Mouse (Mus musculus): ENCODE results near the gene Arntl2. TPM values are rescaled to one million over a fixed set of nuclear protein-coding genes. Genes with fewer than 3 reads are reported as not detected.

Arntl2 gene
- total RNA-seq, 2 experiments from 2014 or later = 0.50 to 0.99 TPM

DNA sequence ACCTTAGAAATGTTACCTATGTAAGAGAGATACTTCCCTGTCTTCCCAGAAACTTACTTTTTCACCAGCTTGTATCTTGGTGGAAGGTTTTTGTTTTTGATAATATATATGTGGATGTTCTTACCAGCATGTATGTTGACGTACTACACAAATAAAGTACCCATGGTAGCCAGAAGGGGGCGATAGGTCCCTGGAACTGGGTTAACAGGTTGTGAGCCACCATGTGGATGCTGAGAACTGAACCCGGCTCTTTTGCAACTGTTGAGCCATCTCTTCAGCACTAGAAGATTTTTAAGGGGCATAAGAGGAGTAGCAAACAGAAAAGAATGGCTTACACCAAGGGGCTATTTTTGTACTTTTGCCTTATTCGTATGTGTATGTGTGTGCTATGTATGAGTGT, 69.8 kb downstream of the Arntl2 start:
- no peak overlapping the region for H3K27ac ChIP-seq
- no peak for DNase-seq
- no peak overlapping the region for H3K4me3 ChIP-seq
- intact Hi-C loops (cut with DNase I) = no loop called here
- TF ChIP-seq CTCF (IDR thresholded peaks at IDR 0.05) = peak; percentile 37

DNA sequence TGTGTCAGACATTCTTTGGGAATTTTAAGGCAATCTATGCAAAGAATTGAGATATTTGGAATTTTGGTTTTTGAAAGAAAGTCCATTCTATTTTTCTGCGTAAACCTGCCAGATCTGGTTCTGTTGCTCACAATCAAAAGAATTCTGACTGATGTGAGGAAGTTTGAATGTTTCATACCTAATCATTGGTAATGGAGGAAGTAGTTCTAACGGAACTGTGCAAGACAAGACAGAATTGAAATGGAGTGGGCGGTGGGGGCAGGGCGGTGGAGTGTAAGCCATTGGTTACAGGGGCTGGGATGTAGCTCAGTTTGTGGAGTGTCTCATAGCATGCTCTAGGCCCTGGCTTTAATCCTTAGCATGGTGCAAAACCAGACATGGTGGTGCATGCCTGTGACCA, 76.1 kb downstream of the Arntl2 start:
- H3K4me3 ChIP-seq = no peak overlapping the region
- TF ChIP-seq CTCF (IDR thresholded peaks at IDR 0.05) = no peak
- DNase-seq = no peak
- H3K27ac ChIP-seq = no peak overlapping the region
- intact Hi-C loops (cut with DNase I) = no loop called here

DNA sequence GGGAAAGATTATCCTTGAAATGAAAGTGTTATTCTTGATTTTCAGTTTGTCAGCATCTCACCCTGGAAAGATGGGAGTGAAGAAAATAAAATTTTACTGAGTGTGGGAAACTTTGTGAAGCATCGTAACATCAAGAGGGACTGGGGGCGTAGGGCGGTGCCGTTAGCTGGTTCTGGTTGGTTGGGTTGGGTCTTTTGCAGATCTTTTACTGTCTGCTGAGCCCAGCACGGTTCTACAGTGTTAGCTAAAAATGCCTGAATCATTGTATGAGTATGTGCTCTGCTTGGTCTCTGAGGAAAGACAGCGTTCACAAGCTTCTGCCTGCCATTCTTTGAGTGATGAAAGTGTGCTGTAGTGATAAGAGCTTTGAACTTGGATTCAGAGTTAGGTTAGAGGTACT, 78.6 kb downstream of the Arntl2 start:
- intact Hi-C loops (cut with DNase I) = no loop called here
- Histone ChIP-seq H3K27ac (no peak overlapping the region), H3K4me3 (no peak overlapping the region)
- no peak for TF ChIP-seq CTCF (IDR thresholded peaks at IDR 0.05)
- no peak for DNase-seq

DNA sequence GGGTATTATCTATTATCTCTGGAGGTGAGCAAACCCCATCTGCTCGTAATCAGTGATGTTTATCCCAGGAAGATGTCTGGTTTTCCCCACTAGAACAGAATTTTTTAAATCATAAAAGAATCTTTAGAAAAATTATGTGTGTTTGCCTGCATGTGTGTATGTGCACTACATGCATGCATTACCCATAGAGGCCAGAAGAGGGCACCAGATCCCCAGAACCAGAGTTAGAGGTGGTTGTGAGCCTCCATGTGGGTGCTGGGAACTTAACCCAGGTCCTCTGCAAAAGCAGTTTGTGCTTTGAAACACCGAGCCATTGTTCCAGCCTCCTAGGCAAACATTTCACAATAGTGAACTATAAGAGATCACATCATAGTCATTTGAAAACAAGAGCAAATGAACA, 81.0 kb downstream of the Arntl2 start:
- no peak overlapping the region for H3K27ac ChIP-seq
- DNase-seq = no peak
- intact Hi-C loops (cut with DNase I) = no loop called here
- H3K4me3 ChIP-seq = no peak overlapping the region
- peak; percentile 23; the same call in 1 of the 2 replicates for TF ChIP-seq CTCF (IDR thresholded peaks at IDR 0.05)

DNA sequence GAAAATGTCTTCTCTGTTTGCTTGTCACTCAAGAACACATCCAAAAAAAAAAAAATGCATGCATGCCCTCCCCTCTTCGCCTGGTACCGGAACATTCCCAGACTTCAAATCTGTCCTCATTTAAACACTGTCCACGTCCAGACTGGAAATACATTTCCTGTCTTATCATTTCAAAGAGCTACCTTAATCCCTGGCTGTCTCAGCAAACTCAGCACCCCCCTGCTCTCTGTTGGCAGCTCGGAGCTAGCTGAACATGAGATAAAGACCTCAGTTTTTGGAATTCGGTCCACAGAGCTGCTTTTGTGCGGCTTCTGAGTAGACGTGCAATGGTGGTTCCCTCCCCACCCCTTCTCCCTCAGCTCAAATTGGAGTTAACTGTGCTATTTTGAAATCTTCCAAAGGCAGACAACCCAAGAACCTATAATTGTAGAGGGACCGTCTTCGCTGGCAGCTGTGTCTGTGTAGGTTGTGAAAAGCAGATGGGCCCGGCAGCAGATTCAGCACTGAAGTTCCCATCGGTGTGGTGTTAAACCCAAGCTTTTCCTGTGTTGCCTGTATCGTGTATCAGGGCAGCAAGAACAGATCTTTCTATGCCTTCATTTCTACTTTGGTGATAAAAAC, 81.7 kb downstream of the Arntl2 start:
- intact Hi-C loops (cut with DNase I) = no loop called here
- no peak overlapping the region for H3K27ac ChIP-seq
- no peak overlapping the region for H3K4me3 ChIP-seq
- no peak for DNase-seq
- TF ChIP-seq CTCF (IDR thresholded peaks at IDR 0.05) = no peak

DNA sequence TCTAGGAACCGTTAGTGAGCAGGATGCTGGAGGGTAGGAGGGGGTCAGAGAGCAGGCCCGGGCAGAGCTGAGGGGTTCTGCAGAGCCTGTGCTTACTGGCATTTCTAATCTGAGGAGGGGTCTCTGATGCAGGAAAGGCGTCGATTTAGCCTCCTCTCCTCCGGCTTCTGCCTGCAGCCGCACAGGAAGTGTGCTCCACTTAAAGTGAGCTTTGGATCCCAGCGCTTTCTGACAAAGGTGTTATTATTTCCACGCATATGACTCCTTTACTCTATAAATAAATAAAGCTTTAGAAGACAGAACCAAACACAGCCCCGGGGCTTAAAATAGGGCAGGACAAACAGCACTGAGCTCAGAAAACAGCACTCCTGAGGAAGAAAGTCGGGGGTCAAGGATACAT, 83.1 kb downstream of the Arntl2 start:
- intact Hi-C loops (cut with DNase I) = no loop called here
- TF ChIP-seq CTCF (IDR thresholded peaks at IDR 0.05) = no peak
- no peak overlapping the region for H3K27ac ChIP-seq
- H3K4me3 ChIP-seq = no peak overlapping the region
- no peak for DNase-seq

DNA sequence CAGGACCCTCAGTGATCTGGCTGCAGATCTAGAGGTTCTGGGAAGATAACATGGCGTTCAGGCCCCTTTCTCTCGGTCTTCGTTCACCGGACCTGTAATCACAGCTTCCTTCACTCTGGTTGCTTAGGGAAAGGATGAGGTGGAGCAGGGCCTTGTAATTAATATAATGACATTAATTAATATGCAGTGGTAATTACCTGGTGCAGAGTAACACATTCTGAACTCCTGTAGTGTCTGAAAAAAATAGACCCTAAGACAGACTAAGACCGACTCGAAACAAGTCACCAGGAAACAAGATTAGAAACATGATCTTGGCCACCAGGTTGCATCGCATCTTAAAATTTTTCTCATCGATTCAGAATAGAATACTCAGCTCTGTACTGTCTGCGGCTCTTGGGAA, 84.0 kb downstream of the Arntl2 start:
- Histone ChIP-seq H3K4me3 (no peak overlapping the region), H3K27ac (no peak overlapping the region)
- no peak for DNase-seq
- intact Hi-C loops (cut with DNase I) = no loop called here
- TF ChIP-seq CTCF (IDR thresholded peaks at IDR 0.05) = no peak

DNA sequence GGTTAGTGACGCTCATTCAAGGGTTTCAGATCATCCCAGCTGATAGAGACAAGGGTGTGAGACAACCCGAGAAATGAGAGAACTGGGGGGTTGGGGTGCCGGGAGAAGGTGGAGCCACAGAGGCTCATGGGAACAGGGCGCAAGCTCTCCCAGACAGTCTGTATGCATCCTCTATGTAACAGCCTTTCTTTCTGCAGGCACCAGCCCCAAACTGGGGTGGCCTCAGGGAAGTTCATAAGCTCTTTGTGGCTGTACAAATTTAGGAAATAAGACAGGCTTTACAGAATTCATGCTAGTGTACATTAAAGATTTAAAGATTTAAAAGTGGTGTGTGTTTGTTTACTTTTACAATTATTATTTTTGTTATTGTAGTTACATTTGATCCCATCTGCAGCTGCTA, 84.4 kb downstream of the Arntl2 start:
- Histone ChIP-seq H3K27ac (no peak overlapping the region), H3K4me3 (no peak overlapping the region)
- no peak for DNase-seq
- no peak for TF ChIP-seq CTCF (IDR thresholded peaks at IDR 0.05)
- intact Hi-C loops (cut with DNase I) = no loop called here

DNA sequence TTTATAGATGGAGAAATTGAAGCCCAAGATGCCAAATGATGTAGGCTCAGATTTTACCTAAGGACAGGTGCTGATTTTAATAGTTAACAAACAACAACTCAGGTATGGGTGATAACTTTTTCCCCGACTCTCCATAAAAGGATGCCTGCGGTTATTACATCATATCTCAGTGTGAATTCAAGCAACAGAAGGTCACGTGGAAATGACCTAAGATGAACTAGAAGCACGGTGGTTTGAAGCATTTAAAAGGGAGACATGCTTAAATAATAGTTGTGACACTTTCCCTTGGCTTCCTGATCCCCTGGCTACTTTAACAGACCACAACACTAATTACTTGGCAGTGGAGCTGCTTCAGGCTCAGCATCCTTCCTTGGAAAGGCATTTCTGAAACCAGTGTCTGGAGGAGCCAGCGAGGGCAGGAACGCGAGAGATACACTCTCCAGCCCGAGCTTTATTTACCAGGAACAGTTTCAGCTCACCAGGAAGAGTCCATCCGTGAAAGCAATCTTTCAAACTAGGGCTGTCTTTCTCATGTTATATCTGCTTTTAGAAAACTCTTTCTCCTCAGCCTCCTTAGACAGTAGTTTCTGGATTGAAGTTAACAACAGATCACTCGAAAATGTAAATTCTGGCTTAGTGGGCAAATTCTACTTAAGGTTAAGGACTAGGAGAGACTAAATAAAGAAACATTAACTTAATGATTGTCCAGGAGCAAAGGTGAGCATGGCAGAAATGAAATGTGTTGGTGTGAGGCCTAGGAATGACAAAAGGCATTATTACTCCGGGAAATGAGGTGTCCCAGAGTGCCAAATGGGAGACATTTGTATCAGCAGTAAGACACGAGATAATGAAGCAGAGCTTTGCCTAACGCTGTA, 86.3 kb downstream of the Arntl2 start:
- Histone ChIP-seq H3K27ac (no peak overlapping the region), H3K4me3 (no peak overlapping the region)
- DNase-seq = no peak
- no peak for TF ChIP-seq CTCF (IDR thresholded peaks at IDR 0.05)
- intact Hi-C loops (cut with DNase I) = no loop called here

Other genes starting within 250 kb of the Arntl2 start
- gene Fgfr1op2, start 218.9 kb upstream of the Arntl2 start, total RNA-seq (2021) = 10 to 100 TPM; 53.6 to 61.2 TPM
- gene Ints13, start 218.2 kb upstream of the Arntl2 start, total RNA-seq (2021) = 10 to 100 TPM; 14.4 to 18.8 TPM
- 10 to 100 TPM; 35.7 to 44.7 TPM for gene Med21, start 153.5 kb upstream of the Arntl2 start, total RNA-seq (2021)
- gene Tm7sf3, start 153.2 kb upstream of the Arntl2 start, total RNA-seq (2021) = 1 to 10 TPM; 5.7 to 7.8 TPM
- gene Stk38l, start 71.1 kb upstream of the Arntl2 start, total RNA-seq (2021) = 10 to 100 TPM; 11.4 to 11.8 TPM
- not detected for gene Smco2, start 54.0 kb downstream of the Arntl2 start, total RNA-seq (2021)
- gene Ppfibp1, start 92.4 kb downstream of the Arntl2 start, total RNA-seq (2021) = 10 to 100 TPM; 40.3 to 44.8 TPM
- gene 1700034J05Rik, start 158.4 kb downstream of the Arntl2 start, total RNA-seq (2021) = not detected
- under 1 TPM; 0.59 to 0.66 TPM for gene Rep15, start 236.5 kb downstream of the Arntl2 start, total RNA-seq (2021)
- 10 to 100 TPM; 37.4 to 52.4 TPM for gene Mrps35, start 246.7 kb downstream of the Arntl2 start, total RNA-seq (2021)